Mouse (Mus musculus) duodenum, adult 2 months (tissue): Measurements from ENCODE around the gene Olfr639. TPM values are rescaled to one million over a fixed set of nuclear protein-coding genes. Genes with fewer than 3 reads are reported as not detected.

Source experiments
- polyA plus RNA-seq: library from polyadenylated mRNA; depleted of rRNA; stranded (reverse); fragments of >200 nt; gene quantifications from 2 replicates; pipeline ENCODE4 v1.2.3, GENCODE M21; 2012; ENCODE audit warnings: low replicate concordance; rRNA removed

The Olfr639 gene
- polyA plus RNA-seq = not detected in 2 replicates

GRCm38 (mm10) chr7:104017203-104017602 lies at the start of gene Olfr639:
Gene Olfr639, minus strand, starts transcription at chr7:104017303.

GRCm38 (mm10) chr7:104061345-104061744 lies 44.2 kb upstream of the Olfr639 start, which contains the start of gene 4930516K23Rik:
Gene 4930516K23Rik, minus strand, starts transcription at chr7:104061445.

GRCm38 (mm10) chr7:104052566-104052965 lies 35.5 kb upstream of the Olfr639 start, which contains the start of gene Olfr642:
Gene Olfr642, minus strand, starts transcription at chr7:104052666.

GRCm38 (mm10) chr7:104035145-104035544 lies 18.0 kb upstream of the Olfr639 start, which contains the start of gene Olfr641:
Gene Olfr641, plus strand, starts transcription at chr7:104035445.

GRCm38 (mm10) chr7:104025473-104025872 lies 8.4 kb upstream of the Olfr639 start, which contains the start of gene Olfr640:
Gene Olfr640, minus strand, starts transcription at chr7:104025573.

GRCm38 (mm10) chr7:103998446-103998845 lies 18.7 kb downstream of the Olfr639 start, which contains the start of gene Olfr638:
Gene Olfr638, plus strand, starts transcription at chr7:103998746.

GRCm38 (mm10) chr7:103970852-103971251 lies 46.3 kb downstream of the Olfr639 start, which contains the start of gene Olfr635:
Gene Olfr635, plus strand, starts transcription at chr7:103971152.

Other genes with a start within 250 kb of the Olfr639 start
- not detected in 2 replicates for gene Olfr69, start 245.7 kb downstream of the Olfr639 start, polyA plus RNA-seq
- not detected in 2 replicates for gene Olfr68, start 237.6 kb downstream of the Olfr639 start, polyA plus RNA-seq
- gene Olfr67, start 225.5 kb downstream of the Olfr639 start, polyA plus RNA-seq = not detected in 2 replicates
- gene Hbb-bt, start 203.3 kb downstream of the Olfr639 start, polyA plus RNA-seq = 34.6 and 126 TPM in 2 replicates
- 335 and 1,183 TPM in 2 replicates for gene Hbb-bs, start 189.2 kb downstream of the Olfr639 start, polyA plus RNA-seq
- gene Hbb-bh2, start 176.8 kb downstream of the Olfr639 start, polyA plus RNA-seq = not detected in 2 replicates
- not detected in 2 replicates for gene Hbb-bh1, start 174.1 kb downstream of the Olfr639 start, polyA plus RNA-seq
- gene Hbb-y, start 164.1 kb downstream of the Olfr639 start, polyA plus RNA-seq = not detected in 2 replicates
- not detected in 2 replicates for gene Olfr66, start 131.1 kb downstream of the Olfr639 start, polyA plus RNA-seq
- not detected in 2 replicates for gene Olfr64, start 122.8 kb downstream of the Olfr639 start, polyA plus RNA-seq
- not detected in 2 replicates for gene Olfr65, start 113.8 kb downstream of the Olfr639 start, polyA plus RNA-seq
- gene Olfr631, start 88.5 kb downstream of the Olfr639 start, polyA plus RNA-seq = not detected in 2 replicates
- gene Olfr632, start 83.0 kb downstream of the Olfr639 start, polyA plus RNA-seq = 0.20 TPM in 1 of 2 replicates, not detected in the other
- gene Olfr633, start 72.9 kb downstream of the Olfr639 start, polyA plus RNA-seq = not detected in 2 replicates
- gene Olfr635, start 46.2 kb downstream of the Olfr639 start, polyA plus RNA-seq = not detected in 2 replicates
- not detected in 2 replicates for gene Olfr638, start 18.6 kb downstream of the Olfr639 start, polyA plus RNA-seq
- not detected in 2 replicates for gene Olfr640, start 8.3 kb upstream of the Olfr639 start, polyA plus RNA-seq
- not detected in 2 replicates for gene Olfr641, start 18.1 kb upstream of the Olfr639 start, polyA plus RNA-seq
- not detected in 2 replicates for gene Olfr642, start 35.4 kb upstream of the Olfr639 start, polyA plus RNA-seq
- not detected in 2 replicates for gene 4930516K23Rik, start 44.1 kb upstream of the Olfr639 start, polyA plus RNA-seq
- not detected in 2 replicates for gene Olfr644, start 54.6 kb upstream of the Olfr639 start, polyA plus RNA-seq
- gene Olfr645, start 68.2 kb upstream of the Olfr639 start, polyA plus RNA-seq = not detected in 2 replicates
- not detected in 2 replicates for gene Olfr646, start 87.6 kb upstream of the Olfr639 start, polyA plus RNA-seq
- not detected in 2 replicates for gene Ubqln5, start 112.5 kb upstream of the Olfr639 start, polyA plus RNA-seq
- gene Olfr643, start 120.1 kb upstream of the Olfr639 start, polyA plus RNA-seq = not detected in 2 replicates
- not detected in 2 replicates for gene Ubqln3, start 126.0 kb upstream of the Olfr639 start, polyA plus RNA-seq
- gene Ubqlnl, start 133.3 kb upstream of the Olfr639 start, polyA plus RNA-seq = not detected in 2 replicates
- not detected in 2 replicates for gene Olfm5, start 147.5 kb upstream of the Olfr639 start, polyA plus RNA-seq
- not detected in 2 replicates for gene Olfr648, start 166.1 kb upstream of the Olfr639 start, polyA plus RNA-seq
- not detected in 2 replicates for gene Olfr649, start 178.7 kb upstream of the Olfr639 start, polyA plus RNA-seq
- gene Trim6, start 201.5 kb upstream of the Olfr639 start, polyA plus RNA-seq = 0.24 and 0.58 TPM in 2 replicates
- gene Trim34a, start 227.2 kb upstream of the Olfr639 start, polyA plus RNA-seq = 2.1 and 2.6 TPM in 2 replicates